Mouse (Mus musculus) limb, embryonic 14.5 days (tissue): Measurements from ENCODE around the gene Slc38a8. TPM values are rescaled to one million over a fixed set of nuclear protein-coding genes. Genes with fewer than 3 reads are reported as not detected.

Source experiments
- ATAC-seq: fragments of 200-750 bp; cut with Nextera tagmentation; 2 replicates; pipeline ENCODE4 v1.8.0; 2017; ENCODE audit warnings: low read depth, moderate number of reproducible peaks, moderate TSS enrichment; ENCODE audit not compliant: low FRiP score
- DNase-seq: peaks from one replicate; pipeline ENCODE4 v3.0.0-alpha.2; 2015; ENCODE audit warnings: low spot score
- H3K27ac ChIP-seq: fragments of 300-500 bp; sonication (generic); replicated peaks from 2 replicates; pipeline ENCODE4 v1.5.1; 2014; ENCODE audit warnings: low read depth, mild to moderate bottlenecking, low read length, moderate library complexity, mixed read lengths
- H3K27me3 ChIP-seq: fragments of 300-500 bp; sonication (generic); 2 replicates; pipeline ENCODE4 v1.6.1; 2014; ENCODE audit warnings: low read length, mixed read lengths; ENCODE audit not compliant: control insufficient read depth, insufficient read depth
- H3K36me3 ChIP-seq: fragments of 300-500 bp; sonication (generic); 2 replicates; pipeline ENCODE4 v1.6.1; 2014; ENCODE audit warnings: mild to moderate bottlenecking, low read length, moderate library complexity, mixed read lengths; ENCODE audit not compliant: control insufficient read depth, insufficient read depth
- H3K4me1 ChIP-seq: fragments of 300-500 bp; sonication (generic); 2 replicates; pipeline ENCODE4 v1.6.1; 2014; ENCODE audit warnings: antibody characterized with exemption, low read length, mixed read lengths; ENCODE audit not compliant: control insufficient read depth, insufficient read depth
- H3K4me2 ChIP-seq: fragments of 300-500 bp; sonication (generic); replicated peaks from 2 replicates; pipeline ENCODE4 v1.6.1; 2014; ENCODE audit warnings: low read depth, mild to moderate bottlenecking, low read length, moderate library complexity; ENCODE audit not compliant: severe bottlenecking
- H3K4me3 ChIP-seq: fragments of 300-500 bp; sonication (generic); replicated peaks from 2 replicates; pipeline ENCODE4 v1.5.1; 2014; ENCODE audit warnings: low read length
- H3K9ac ChIP-seq: fragments of 300-500 bp; sonication (generic); 2 replicates; pipeline ENCODE4 v1.6.1; 2014; ENCODE audit warnings: mild to moderate bottlenecking, low read depth, low read length, moderate library complexity; ENCODE audit not compliant: severe bottlenecking
- H3K9me3 ChIP-seq: fragments of 300-500 bp; sonication (generic); 2 replicates; pipeline ENCODE4 v1.6.1; 2016; ENCODE audit warnings: low read length; ENCODE audit not compliant: control insufficient read depth
- POLR2A ChIP-seq: fragments of 200-500 bp; IDR thresholded peaks from 2 replicates; pipeline ENCODE4 v1.8.0; 2012; ENCODE audit warnings: inconsistent platforms, mild to moderate bottlenecking, moderate library complexity, borderline replicate concordance; ENCODE audit not compliant: insufficient read depth, insufficient read length; ENCODE audit errors: extremely low read depth
- WGBS: fragments of 180-500 bp; shearing (Covaris S2); extraction: QIAGEN DNeasy Blood & Tissue Kit; methylation state at CpG from one replicate; pipeline ENCODE4 v1.1.7; 2014; 5-methylcytosine and 5-hydroxymethylcytosine counted together
- polyA plus RNA-seq, 2 experiments: library from polyadenylated mRNA; depleted of rRNA in 1 of 2; stranded (reverse) in 1 of 2; unstranded in 1 of 2; fragments of >200 nt; fragmentation: Nextera tagmentation in 1 of 2; extraction: Ambion mirVana in 1 of 2; gene quantifications; 2 replicates each; pipeline versions ENCODE4 v1.2.1 to v1.2.3; 2012 to 2014

Gene Slc38a8
- polyA plus RNA-seq, 2 experiments = 0.29 TPM; not detected in 1

GRCm38 (mm10) chr8:119433582-119434174 lies 67.8 kb downstream of the Slc38a8 start, which contains the start of gene Osgin1:
TSS of gene Osgin1 (plus strand) at chr8:119434124.
- no peaks in the 10 kb centered on the region for H3K9me3 ChIP-seq
- WGBS = 89% methylated on average over 13 of the region's 13 CpGs
- H3K4me1 ChIP-seq = 0 out of 2 replicates have a peak, but pooled peaks cover 5% of the 10 kb centered on the region
- no peaks in the 10 kb centered on the region for H3K36me3 ChIP-seq
- no peak within 1 kb of the TSS for H3K4me2 ChIP-seq
- H3K4me3 ChIP-seq = no peak within 1 kb of the TSS
- DNase-seq (no peak), ATAC-seq (no peak)
- H3K27me3 ChIP-seq = no peaks in the 10 kb centered on the region
- no peak within 1 kb of the TSS for H3K27ac ChIP-seq
- H3K9ac ChIP-seq = no peak within 1 kb of the TSS
- no peak for TF ChIP-seq POLR2A

DNA sequence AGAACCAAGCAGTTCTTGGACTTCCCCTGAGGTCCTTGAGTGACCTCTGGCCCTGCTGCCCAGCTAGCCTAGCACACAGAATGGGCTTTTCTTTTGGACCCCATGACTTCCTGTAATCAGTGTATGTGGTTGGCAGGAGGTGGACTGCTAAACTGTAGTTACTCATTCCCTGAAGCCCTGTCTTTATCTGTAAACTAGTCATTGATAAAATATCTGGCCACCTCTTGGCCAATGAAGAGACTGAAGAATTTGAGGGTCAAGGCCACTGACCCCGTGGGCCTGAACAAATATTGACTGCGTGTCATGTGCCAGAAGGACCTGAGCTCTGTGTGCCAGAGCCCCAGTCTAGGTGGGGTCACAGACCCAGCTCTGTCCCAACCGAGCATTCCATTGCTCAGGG lies 69.1 kb downstream of the Slc38a8 start:
- Histone ChIP-seq H3K9ac (no peak overlapping the region), H3K27ac (no peak overlapping the region), H3K4me2 (no peak overlapping the region), H3K36me3 (no peaks in the 10 kb centered on the region), H3K4me1 (0 out of 2 replicates have a peak, but pooled peaks cover 5% of the 10 kb centered on the region), H3K27me3 (no peaks in the 10 kb centered on the region), H3K9me3 (no peaks in the 10 kb centered on the region), H3K4me3 (no peak overlapping the region)
- DNase-seq (no peak), ATAC-seq (no peak)
- 67% methylated on average over 3 of the region's 3 CpGs for WGBS
- no peak for TF ChIP-seq POLR2A

GRCm38 (mm10) chr8:119430690-119431089 lies 70.8 kb downstream of the Slc38a8 start:
- Histone ChIP-seq H3K36me3 (no peaks in the 10 kb centered on the region), H3K4me2 (no peak overlapping the region), H3K9ac (no peak overlapping the region), H3K4me3 (no peak overlapping the region), H3K27me3 (no peaks in the 10 kb centered on the region), H3K4me1 (0 out of 2 replicates have a peak, but pooled peaks cover 5% of the 10 kb centered on the region), H3K9me3 (no peaks in the 10 kb centered on the region), H3K27ac (no peak overlapping the region)
- WGBS = 90% methylated on average over 7 of the region's 7 CpGs
- DNase-seq (no peak), ATAC-seq (no peak)
- TF ChIP-seq POLR2A = no peak

DNA sequence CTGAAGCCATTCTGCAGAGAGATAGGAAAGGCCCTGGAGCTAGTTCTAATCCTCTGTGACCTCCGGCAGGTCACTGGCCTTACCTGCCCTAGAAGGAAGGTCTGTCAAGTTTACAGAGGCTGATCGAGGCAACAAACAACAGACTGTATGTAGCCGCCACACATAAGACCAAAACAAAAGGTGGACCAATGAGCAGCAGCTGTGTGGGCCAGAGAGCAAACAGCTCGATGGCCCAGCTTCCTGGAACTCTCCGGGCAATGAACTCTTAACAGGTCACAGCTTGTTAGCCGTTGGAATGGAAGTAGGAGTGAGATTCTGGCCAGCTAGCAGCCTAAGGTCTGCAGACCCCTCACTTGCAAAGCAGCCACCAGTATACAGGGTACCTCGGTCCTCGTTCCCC lies 71.2 kb downstream of the Slc38a8 start:
- Histone ChIP-seq H3K9me3 (no peaks in the 10 kb centered on the region), H3K27me3 (no peaks in the 10 kb centered on the region), H3K4me3 (no peak overlapping the region), H3K9ac (no peak overlapping the region), H3K4me1 (0 out of 2 replicates have a peak, but pooled peaks cover 5% of the 10 kb centered on the region), H3K27ac (no peak overlapping the region), H3K4me2 (no peak overlapping the region), H3K36me3 (no peaks in the 10 kb centered on the region)
- DNase-seq = no peak
- 68% methylated on average over 8 of the region's 8 CpGs for WGBS
- no peak for TF ChIP-seq POLR2A
- no peak for ATAC-seq

Other genes starting within 250 kb of the Slc38a8 start
- gene Hsbp1, start 157.2 kb downstream of the Slc38a8 start, polyA plus RNA-seq (2012; rRNA removed) = 180 and 214 TPM in 2 replicates
- 327 and 340 TPM in 2 replicates for gene Hsbp1, start 157.2 kb downstream of the Slc38a8 start, polyA plus RNA-seq (2014; fragmentation: Nextera tagmentation; extraction: Ambion mirVana)
- 13.6 and 14.8 TPM in 2 replicates for gene Mlycd, start 106.8 kb downstream of the Slc38a8 start, polyA plus RNA-seq (2012; rRNA removed)
- gene Mlycd, start 106.8 kb downstream of the Slc38a8 start, polyA plus RNA-seq (2014; fragmentation: Nextera tagmentation; extraction: Ambion mirVana) = 17.0 and 19.1 TPM in 2 replicates
- gene Osgin1, start 67.6 kb downstream of the Slc38a8 start, polyA plus RNA-seq (2012; rRNA removed) = 2.1 and 2.7 TPM in 2 replicates
- gene Osgin1, start 67.6 kb downstream of the Slc38a8 start, polyA plus RNA-seq (2014; fragmentation: Nextera tagmentation; extraction: Ambion mirVana) = 1.2 and 2.2 TPM in 2 replicates
- 7.8 and 9.5 TPM in 2 replicates for gene Necab2, start 55.0 kb downstream of the Slc38a8 start, polyA plus RNA-seq (2012; rRNA removed)
- 2.2 and 2.6 TPM in 2 replicates for gene Necab2, start 55.0 kb downstream of the Slc38a8 start, polyA plus RNA-seq (2014; fragmentation: Nextera tagmentation; extraction: Ambion mirVana)
- 155 and 179 TPM in 2 replicates for gene Mbtps1, start 57.0 kb upstream of the Slc38a8 start, polyA plus RNA-seq (2012; rRNA removed)
- 122 and 125 TPM in 2 replicates for gene Mbtps1, start 57.0 kb upstream of the Slc38a8 start, polyA plus RNA-seq (2014; fragmentation: Nextera tagmentation; extraction: Ambion mirVana)
- 15.5 and 17.2 TPM in 2 replicates for gene Hsdl1, start 73.5 kb upstream of the Slc38a8 start, polyA plus RNA-seq (2012; rRNA removed)
- gene Hsdl1, start 73.5 kb upstream of the Slc38a8 start, polyA plus RNA-seq (2014; fragmentation: Nextera tagmentation; extraction: Ambion mirVana) = 31.3 and 34.2 TPM in 2 replicates
- 0.04 and 0.06 TPM in 2 replicates for gene Dnaaf1, start 73.5 kb upstream of the Slc38a8 start, polyA plus RNA-seq (2012; rRNA removed)
- gene Dnaaf1, start 73.5 kb upstream of the Slc38a8 start, polyA plus RNA-seq (2014; fragmentation: Nextera tagmentation; extraction: Ambion mirVana) = not detected in 2 replicates
- gene Taf1c, start 103.5 kb upstream of the Slc38a8 start, polyA plus RNA-seq (2012; rRNA removed) = 18.4 and 28.4 TPM in 2 replicates
- gene Taf1c, start 103.5 kb upstream of the Slc38a8 start, polyA plus RNA-seq (2014; fragmentation: Nextera tagmentation; extraction: Ambion mirVana) = 11.3 and 13.0 TPM in 2 replicates
- gene Adad2, start 111.0 kb upstream of the Slc38a8 start, polyA plus RNA-seq (2012; rRNA removed) = 0.38 and 0.41 TPM in 2 replicates
- gene Adad2, start 111.0 kb upstream of the Slc38a8 start, polyA plus RNA-seq (2014; fragmentation: Nextera tagmentation; extraction: Ambion mirVana) = 0.10 TPM in 1 of 2 replicates, not detected in the other
- 0.11 and 0.13 TPM in 2 replicates for gene Kcng4, start 134.0 kb upstream of the Slc38a8 start, polyA plus RNA-seq (2012; rRNA removed)
- 0.12 and 0.14 TPM in 2 replicates for gene Kcng4, start 134.0 kb upstream of the Slc38a8 start, polyA plus RNA-seq (2014; fragmentation: Nextera tagmentation; extraction: Ambion mirVana)
- 0.91 and 0.93 TPM in 2 replicates for gene Wfdc1, start 164.7 kb upstream of the Slc38a8 start, polyA plus RNA-seq (2012; rRNA removed)
- 0.33 and 0.80 TPM in 2 replicates for gene Wfdc1, start 164.7 kb upstream of the Slc38a8 start, polyA plus RNA-seq (2014; fragmentation: Nextera tagmentation; extraction: Ambion mirVana)
- gene Atp2c2, start 198.3 kb upstream of the Slc38a8 start, polyA plus RNA-seq (2012; rRNA removed) = 2.1 and 3.1 TPM in 2 replicates
- gene Atp2c2, start 198.3 kb upstream of the Slc38a8 start, polyA plus RNA-seq (2014; fragmentation: Nextera tagmentation; extraction: Ambion mirVana) = 2.3 and 2.6 TPM in 2 replicates